Mouse (Mus musculus) left cerebral cortex, adult 18-20 months (tissue): Measurements from ENCODE around the gene Pcca. TPM values are rescaled to one million over a fixed set of nuclear protein-coding genes. Genes with fewer than 3 reads are reported as not detected.

ENCODE experiments used
- DNase-seq, 2 experiments: peaks; one replicate each; pipeline ENCODE4 v3.0.0; 2021 to 2022; ENCODE audit warnings: low spot score in 2 of 2, mixed read lengths in 1 of 2
- long read RNA-seq, 2 experiments: library from polyadenylated mRNA; stranded (forward); transcript quantifications; one replicate each; pipeline ENCODE4 v2.0.0; 2021
- total RNA-seq, 2 experiments: library from RNA; stranded (reverse); gene quantifications; 2 replicates each; pipeline ENCODE4 v1.2.3; 2021

The Pcca gene
- total RNA-seq, result 10 to 100 TPM; 38.9 to 42.5 TPM
- long read RNA-seq, experiment 1, transcript Pcca-201 (24 exons, 2,592 nt), result major isoform, 9 of 18 reads
- long read RNA-seq, experiment 1, partial matches to known transcripts, result 3 of 18 reads
- long read RNA-seq, experiment 1, other reads (novel, unspliced or antisense), result 6 of 18 reads
- long read RNA-seq, experiment 2, transcript Pcca-201 (24 exons, 2,592 nt), result major isoform, 13 of 22 reads
- long read RNA-seq, experiment 2, partial matches to known transcripts, result 1 of 22 reads
- long read RNA-seq, experiment 2, other reads (novel, unspliced or antisense), result 8 of 22 reads

- DNase-seq, result peak; percentile 95 to 96
Measured at GRCm38 (mm10) chr14:122534017-122534924, at the start of gene Pcca. Gene Pcca (plus strand): TSS chr14:122534324.

GRCm38 (mm10) chr14:122484458-122484843 lies 49.7 kb upstream of the Pcca start:
- DNase-seq, result no peak

DNA sequence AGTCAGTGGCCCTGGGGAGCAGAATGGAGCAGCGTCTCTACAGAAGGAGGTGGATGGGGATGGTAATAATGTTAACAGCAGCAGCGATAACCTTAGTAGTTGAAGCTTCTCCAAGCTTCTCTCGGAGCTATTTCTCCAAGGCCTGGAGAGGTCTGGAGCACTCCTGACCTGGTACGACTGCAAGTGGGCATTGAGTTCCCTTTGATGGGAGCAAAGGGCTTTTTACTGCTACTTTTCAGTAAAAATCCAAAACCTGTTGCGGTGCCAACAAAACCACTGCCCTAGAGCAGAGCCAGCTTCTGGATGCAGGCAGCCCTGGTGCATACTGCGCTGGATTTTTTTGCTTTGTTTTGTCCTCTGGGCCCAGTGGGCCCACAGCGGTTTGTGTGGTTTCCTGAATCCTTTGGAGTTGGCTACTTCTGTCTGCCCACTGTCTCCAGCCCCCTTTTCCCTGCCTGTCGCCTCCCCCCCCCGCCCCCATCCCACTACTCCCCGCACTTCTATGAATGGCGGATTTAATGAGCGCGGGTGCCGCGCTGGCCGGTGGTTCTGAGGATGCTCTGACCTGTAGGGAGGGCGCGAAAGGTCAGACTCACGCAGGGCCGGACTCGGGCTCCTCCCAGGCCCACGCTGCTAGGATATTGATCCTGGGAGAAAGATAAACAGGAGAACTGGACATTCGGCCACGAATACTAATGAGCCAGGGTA lies 49.1 kb upstream of the Pcca start:
- DNase-seq, result no peak

DNA sequence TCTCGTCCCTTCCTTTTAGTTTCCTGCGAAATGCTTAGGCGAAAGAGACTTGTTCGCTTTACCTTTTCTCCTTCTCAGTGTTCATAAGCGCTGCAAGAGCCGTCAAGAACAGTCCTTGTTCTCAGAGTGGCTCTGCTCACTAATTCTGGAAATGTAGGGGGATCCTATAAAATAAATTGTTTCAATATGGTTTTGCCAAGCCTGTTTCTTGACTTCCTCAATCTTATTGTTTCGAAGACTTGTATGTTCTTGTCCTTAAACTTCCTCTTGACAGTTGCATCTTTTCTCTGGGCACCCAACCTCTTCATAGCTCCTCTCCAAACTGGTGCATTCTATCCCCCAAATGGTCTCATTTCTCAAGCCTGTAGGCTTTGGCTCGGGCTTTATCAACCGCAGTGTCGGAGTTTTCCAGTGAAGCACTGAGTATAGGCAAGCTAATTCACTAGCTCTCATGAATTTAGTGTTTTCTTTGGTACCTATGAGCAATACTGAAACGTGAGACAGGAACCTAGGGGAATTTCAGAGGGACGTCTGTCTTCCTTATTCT lies 48.4 kb upstream of the Pcca start:
- no peak for DNase-seq

DNA sequence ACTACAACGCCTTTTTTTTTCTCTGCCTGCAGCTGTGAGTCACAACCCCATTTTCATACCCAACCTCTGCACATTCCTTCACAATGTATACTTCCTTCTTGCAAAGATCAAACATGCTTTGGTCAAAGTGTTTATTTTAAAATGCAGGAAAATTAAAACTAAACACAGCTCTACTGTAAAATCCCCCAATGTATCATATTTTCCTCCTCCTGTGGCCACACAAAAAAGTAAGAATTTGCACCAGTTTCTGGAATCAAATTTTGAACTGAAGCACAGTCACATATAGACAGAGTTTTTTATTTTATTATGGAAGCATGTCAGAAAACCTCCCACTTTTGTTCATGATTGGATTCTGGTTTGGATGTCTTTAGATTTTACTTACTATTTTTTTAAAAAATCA lies 47.5 kb upstream of the Pcca start:
- no peak for DNase-seq

GRCm38 (mm10) chr14:122487366-122487765 lies 46.8 kb upstream of the Pcca start:
- no peak for DNase-seq

GRCm38 (mm10) chr14:122489041-122489440 lies 45.1 kb upstream of the Pcca start:
- no peak for DNase-seq

DNA sequence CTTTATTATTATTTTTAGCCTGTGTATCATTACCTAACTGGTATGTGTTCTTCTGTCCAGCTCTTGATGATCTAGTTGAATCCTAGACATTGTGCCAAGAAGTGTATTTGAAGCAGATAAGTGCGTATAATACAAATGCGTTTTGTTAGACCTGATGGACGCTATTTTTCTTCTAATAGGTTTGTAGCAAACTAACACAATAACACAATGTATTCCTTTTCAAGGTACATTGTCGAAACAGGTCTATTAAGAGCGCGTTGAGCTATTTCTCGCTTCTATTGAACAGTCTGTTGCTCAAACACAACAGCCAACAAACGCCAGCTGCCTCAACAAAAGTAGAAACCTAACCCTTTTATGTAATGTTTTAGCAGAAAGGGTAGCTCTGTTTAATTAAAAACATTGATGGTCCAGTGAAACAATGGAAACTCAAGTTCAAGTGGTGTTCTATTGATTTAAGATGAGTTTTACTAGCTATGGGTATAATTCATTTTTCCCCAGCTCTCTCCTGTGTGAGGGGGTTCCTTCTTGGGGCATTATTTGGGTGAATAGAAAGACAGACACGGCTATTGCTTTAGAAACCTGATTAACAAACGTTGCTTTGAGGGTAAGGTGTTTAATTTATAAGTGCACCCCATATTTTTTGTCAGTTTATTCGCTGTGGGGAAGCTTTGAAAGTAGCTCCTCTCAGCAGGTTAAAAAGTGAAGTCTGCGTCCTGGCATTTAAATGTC lies 44.3 kb upstream of the Pcca start:
- no peak for DNase-seq

- DNase-seq, result no peak
Measured at GRCm38 (mm10) chr14:122490441-122491328, 43.4 kb upstream of the Pcca start, which contains the start of gene Gm10837. Gene Gm10837 (plus strand): TSS chr14:122490586.

DNA sequence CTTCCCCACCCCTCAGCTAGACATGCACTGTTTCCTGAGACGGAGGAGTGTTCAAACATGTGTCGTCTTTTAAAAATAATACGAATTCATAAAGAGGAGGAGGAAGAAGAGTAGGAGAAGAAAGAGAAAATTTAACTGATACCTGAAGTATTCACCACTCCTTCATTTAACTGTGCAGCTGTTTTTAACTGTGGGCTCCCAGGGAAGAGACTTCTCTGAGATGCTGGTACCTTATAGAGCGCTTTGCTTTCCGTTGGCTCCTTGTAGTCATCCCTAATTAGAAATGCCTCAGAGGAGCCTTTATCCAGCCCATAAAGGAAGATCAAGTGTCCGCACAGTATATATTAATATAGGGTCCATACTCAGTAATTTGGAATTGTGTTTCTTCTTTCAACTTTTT lies 42.6 kb upstream of the Pcca start:
- no peak for DNase-seq

- DNase-seq, result no peak
Measured at GRCm38 (mm10) chr14:122492015-122492414, 42.1 kb upstream of the Pcca start.

GRCm38 (mm10) chr14:122509058-122509457 lies 25.1 kb upstream of the Pcca start:
- no peak for DNase-seq

GRCm38 (mm10) chr14:122511519-122511918 lies 22.6 kb upstream of the Pcca start:
- no peak for DNase-seq

GRCm38 (mm10) chr14:122513511-122514036 lies 20.6 kb upstream of the Pcca start:
- no peak for DNase-seq

DNA sequence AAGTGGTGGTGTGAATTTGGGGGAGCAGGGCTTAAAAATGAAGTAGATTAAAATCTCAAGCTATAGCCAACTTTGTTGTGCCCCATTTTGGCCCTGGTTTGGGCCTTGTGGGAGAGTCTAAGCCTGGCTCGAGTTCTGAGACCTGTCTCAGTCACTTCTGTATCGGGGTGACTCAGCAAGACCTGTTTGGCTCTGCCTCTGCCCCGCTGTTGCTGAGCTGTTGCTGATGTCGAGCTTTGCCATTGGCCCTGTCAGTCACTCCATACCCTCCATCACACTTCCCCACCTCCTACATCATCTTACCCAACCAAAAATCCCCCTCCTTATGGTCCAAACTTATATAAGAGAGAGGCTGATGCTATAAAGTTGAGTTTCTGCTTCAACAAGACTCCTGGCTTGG lies 5.6 kb upstream of the Pcca start:
- DNase-seq, result no peak

DNA sequence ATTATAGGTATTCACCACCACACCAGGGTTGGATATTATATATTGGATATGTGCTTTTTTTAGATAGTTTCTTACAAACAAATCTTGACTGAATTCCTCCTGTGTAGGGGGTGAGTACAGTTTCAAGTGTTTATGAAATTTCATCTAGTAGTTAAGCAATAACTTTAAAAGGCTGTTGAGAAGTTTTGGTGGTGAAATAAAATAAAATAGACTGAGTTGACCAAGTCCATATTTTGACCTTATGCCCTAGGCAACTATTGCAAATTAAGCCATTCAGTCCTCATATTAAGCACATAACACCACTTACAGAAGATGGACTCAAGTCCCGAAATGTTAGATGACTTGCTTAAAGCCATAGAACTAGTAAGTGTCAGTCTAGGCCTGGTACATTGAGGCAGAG lies 1.9 kb downstream of the Pcca start:
- DNase-seq, result no peak

DNA sequence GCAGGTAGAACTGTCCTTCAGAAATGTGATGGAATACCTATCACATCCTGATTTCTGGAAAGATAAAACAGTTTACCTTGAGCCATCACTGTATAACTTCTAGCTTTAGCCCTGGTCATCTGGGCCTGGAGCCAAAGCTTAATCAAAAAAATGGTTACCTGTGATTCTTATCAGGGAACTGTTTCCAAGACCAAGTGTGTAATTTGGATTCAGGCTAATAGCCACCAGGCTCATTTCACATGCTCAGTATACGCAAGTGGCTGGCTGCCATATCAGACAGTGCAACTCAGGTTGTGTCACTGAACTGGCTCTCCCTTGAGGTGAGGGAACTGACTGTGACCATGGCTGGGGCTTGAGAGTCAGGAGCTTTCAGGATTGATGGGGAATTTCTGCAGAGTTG lies 14.3 kb downstream of the Pcca start:
- no peak for DNase-seq

GRCm38 (mm10) chr14:122548905-122549304 lies 14.8 kb downstream of the Pcca start:
- DNase-seq, result no peak

- no peak for DNase-seq
Measured at GRCm38 (mm10) chr14:122552761-122553445, 18.8 kb downstream of the Pcca start.
